Mouse (Mus musculus) lung, embryonic 14.5 days (tissue): ENCODE measurements around the gene Lhfp. TPM values are rescaled to one million over a fixed set of nuclear protein-coding genes. Genes with fewer than 3 reads are reported as not detected.
"Not testable (repeated sequence)": the region's sequence is repeated elsewhere in the genome, so short reads cannot be mapped to it uniquely, and the experiment has no call there.

Source experiments
- ATAC-seq: fragments of 200-750 bp; cut with Nextera tagmentation; 2 replicates; pipeline ENCODE4 v1.8.0; 2017; ENCODE audit warnings: mild to moderate bottlenecking, moderate TSS enrichment, moderate library complexity; ENCODE audit not compliant: insufficient read depth
- DNase-seq: peaks from one replicate; pipeline ENCODE4 v3.0.0-alpha.2; 2015
- H3K27ac ChIP-seq: fragments of 300-500 bp; sonication (generic); 2 replicates; pipeline ENCODE4 v1.5.1; 2014; ENCODE audit warnings: low read depth, mild to moderate bottlenecking, moderate library complexity
- H3K27me3 ChIP-seq: fragments of 300-500 bp; sonication (generic); 2 replicates; pipeline ENCODE4 v1.6.1; 2014; ENCODE audit warnings: low read length, control low read depth; ENCODE audit not compliant: insufficient read depth
- H3K36me3 ChIP-seq: fragments of 300-500 bp; sonication (generic); 2 replicates; pipeline ENCODE4 v1.6.1; 2014; ENCODE audit warnings: control low read depth; ENCODE audit not compliant: insufficient read depth
- H3K4me1 ChIP-seq: fragments of 300-500 bp; sonication (generic); 2 replicates; pipeline ENCODE4 v1.6.1; 2014; ENCODE audit warnings: antibody characterized with exemption, control low read depth; ENCODE audit not compliant: insufficient read depth
- H3K4me2 ChIP-seq: fragments of 300-500 bp; sonication (generic); 2 replicates; pipeline ENCODE4 v1.6.1; 2014; ENCODE audit warnings: mild to moderate bottlenecking
- H3K4me3 ChIP-seq: fragments of 300-500 bp; sonication (generic); 2 replicates; pipeline ENCODE4 v1.5.1; 2014; ENCODE audit warnings: low read depth, low read length
- H3K9ac ChIP-seq: fragments of 300-500 bp; sonication (generic); 2 replicates; pipeline ENCODE4 v1.6.1; 2014
- H3K9me3 ChIP-seq: fragments of 300-500 bp; sonication (generic); 2 replicates; pipeline ENCODE4 v1.6.1; 2016; ENCODE audit warnings: low read depth, low read length, control low read depth
- CTCF ChIP-seq: IDR thresholded peaks from 2 replicates; pipeline ENCODE4 v1.5.1; 2016; ENCODE audit warnings: antibody characterized with exemption, low read depth
- WGBS: fragments of 180-500 bp; shearing (Covaris S2); extraction: QIAGEN DNeasy Blood & Tissue Kit; methylation state at CpG from one replicate; pipeline ENCODE4 v1.1.7; 2014; 5-methylcytosine and 5-hydroxymethylcytosine counted together
- polyA plus RNA-seq: library from polyadenylated mRNA; unstranded; fragments of >200 nt; fragmentation: Nextera tagmentation; extraction: Ambion mirVana; gene quantifications from 2 replicates; pipeline ENCODE4 v1.2.1, GENCODE M21; 2014

Lhfp gene
- polyA plus RNA-seq, 1 experiment from 2014 or later: 63.8 TPM

- H3K27me3 ChIP-seq: no peaks in the 10 kb centered on the region
- no peak for TF ChIP-seq CTCF
- H3K9me3 ChIP-seq: no peaks in the 10 kb centered on the region
- H3K27ac ChIP-seq: no peak overlapping the region
- H3K4me3 ChIP-seq: no peak overlapping the region
- 85% methylated on average over 6 of the region's 6 CpGs for WGBS
- no peak for DNase-seq
- ATAC-seq: no peak
- no peaks in the 10 kb centered on the region for H3K4me1 ChIP-seq
- H3K4me2 ChIP-seq: no peak overlapping the region
- no peaks in the 10 kb centered on the region for H3K36me3 ChIP-seq
- H3K9ac ChIP-seq: no peak overlapping the region
These were observed 224.8 kb downstream of the Lhfp start for GRCm38 (mm10) chr3:53266116-53266515.

GRCm38 (mm10) chr3:53267046-53267445 is 225.7 kb downstream of the Lhfp start:
- TF ChIP-seq CTCF: no peak
- no peak for DNase-seq
- Histone ChIP-seq H3K36me3 (no peaks in the 10 kb centered on the region), H3K27ac (no peak overlapping the region), H3K27me3 (no peaks in the 10 kb centered on the region), H3K4me1 (no peaks in the 10 kb centered on the region), H3K9ac (no peak overlapping the region), H3K9me3 (no peaks in the 10 kb centered on the region), H3K4me3 (no peak overlapping the region), H3K4me2 (no peak overlapping the region)
- 82% methylated on average over 3 of the region's 3 CpGs for WGBS
- no peak for ATAC-seq

GRCm38 (mm10) chr3:53273220-53273619 is 231.9 kb downstream of the Lhfp start:
- no peak for TF ChIP-seq CTCF
- ATAC-seq (no peak), DNase-seq (no peak)
- no peaks in the 10 kb centered on the region for H3K4me1 ChIP-seq
- no peak overlapping the region for H3K9ac ChIP-seq
- no peaks in the 10 kb centered on the region for H3K9me3 ChIP-seq
- 89% methylated on average over 3 of the region's 3 CpGs for WGBS
- no peaks in the 10 kb centered on the region for H3K36me3 ChIP-seq
- no peak overlapping the region for H3K4me3 ChIP-seq
- H3K27me3 ChIP-seq: no peaks in the 10 kb centered on the region
- no peak overlapping the region for H3K4me2 ChIP-seq
- H3K27ac ChIP-seq: no peak overlapping the region

GRCm38 (mm10) chr3:53277993-53278392 is 236.7 kb downstream of the Lhfp start:
- Histone ChIP-seq H3K36me3 (no peaks in the 10 kb centered on the region), H3K27ac (no peak overlapping the region), H3K27me3 (no peaks in the 10 kb centered on the region), H3K4me2 (no peak overlapping the region), H3K9me3 (no peaks in the 10 kb centered on the region), H3K9ac (no peak overlapping the region), H3K4me3 (no peak overlapping the region), H3K4me1 (no peaks in the 10 kb centered on the region)
- no peak for TF ChIP-seq CTCF
- DNase-seq (no peak), ATAC-seq (no peak)
- 84% methylated on average over 2 of the region's 2 CpGs for WGBS

- not testable (repeated sequence) for H3K9ac ChIP-seq, H3K27ac ChIP-seq, ATAC-seq, H3K27me3 ChIP-seq, H3K4me2 ChIP-seq, H3K36me3 ChIP-seq, H3K4me3 ChIP-seq, H3K4me1 ChIP-seq, H3K9me3 ChIP-seq
- WGBS: 75% methylated on average over 3 of the region's 3 CpGs
- DNase-seq: peak; percentile 16
These were observed 240.7 kb downstream of the Lhfp start for GRCm38 (mm10) chr3:53282005-53282404.

- 86% methylated on average over 5 of the region's 5 CpGs for WGBS
- H3K4me3 ChIP-seq: no peak overlapping the region
- no peak for TF ChIP-seq CTCF
- H3K27ac ChIP-seq: no peak overlapping the region
- H3K9ac ChIP-seq: no peak overlapping the region
- no peaks in the 10 kb centered on the region for H3K4me1 ChIP-seq
- no peak overlapping the region for H3K4me2 ChIP-seq
- ATAC-seq (no peak), DNase-seq (no peak)
- no peaks in the 10 kb centered on the region for H3K36me3 ChIP-seq
- H3K9me3 ChIP-seq: no peaks in the 10 kb centered on the region
- H3K27me3 ChIP-seq: no peaks in the 10 kb centered on the region
These were observed 242.7 kb downstream of the Lhfp start for GRCm38 (mm10) chr3:53284023-53284422.

GRCm38 (mm10) chr3:53284471-53285177 is 243.3 kb downstream of the Lhfp start:
- no peaks in the 10 kb centered on the region for H3K36me3 ChIP-seq
- H3K4me3 ChIP-seq: no peak overlapping the region
- ATAC-seq: no peak; the same call in 1 of the 2 replicates
- H3K4me1 ChIP-seq: no peaks in the 10 kb centered on the region
- no peak for TF ChIP-seq CTCF
- H3K4me2 ChIP-seq: no peak overlapping the region
- peak; percentile 50 for DNase-seq
- no peaks in the 10 kb centered on the region for H3K9me3 ChIP-seq
- H3K27me3 ChIP-seq: no peaks in the 10 kb centered on the region
- 66% methylated on average over 13 of the region's 13 CpGs for WGBS
- H3K9ac ChIP-seq: no peak overlapping the region
- H3K27ac ChIP-seq: no peak overlapping the region
